Mouse (Mus musculus) frontal cortex, postnatal 10 days (tissue): ENCODE results near the gene Rcn3.

Experiments used
- DNase-seq, 2 experiments: peaks; one replicate each; pipeline ENCODE4 v3.0.0; 2022; ENCODE audit warnings: low spot score in 2 of 2, mixed read lengths in 1 of 2

Rcn3 gene

DNA sequence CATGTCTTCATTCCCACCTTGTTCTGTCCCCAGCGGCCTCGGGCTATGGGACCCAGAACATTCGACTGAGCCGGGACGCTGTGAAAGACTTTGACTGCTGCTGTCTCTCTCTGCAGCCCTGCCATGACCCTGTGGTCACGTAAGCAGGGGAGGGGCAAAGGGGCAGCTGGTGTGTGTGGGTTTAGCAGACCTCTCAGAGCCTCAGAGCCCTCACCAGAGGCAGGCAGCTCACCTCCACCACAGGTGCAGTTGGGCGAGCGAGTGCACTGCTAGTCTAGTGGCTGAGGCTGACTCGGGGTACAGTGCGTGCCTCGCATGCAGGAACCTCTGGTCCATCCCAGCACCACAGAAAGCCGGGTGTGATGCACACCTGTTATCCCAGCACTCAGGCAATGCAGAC is 18.1 kb downstream of the Rcn3 start:
- no peak for DNase-seq

DNA sequence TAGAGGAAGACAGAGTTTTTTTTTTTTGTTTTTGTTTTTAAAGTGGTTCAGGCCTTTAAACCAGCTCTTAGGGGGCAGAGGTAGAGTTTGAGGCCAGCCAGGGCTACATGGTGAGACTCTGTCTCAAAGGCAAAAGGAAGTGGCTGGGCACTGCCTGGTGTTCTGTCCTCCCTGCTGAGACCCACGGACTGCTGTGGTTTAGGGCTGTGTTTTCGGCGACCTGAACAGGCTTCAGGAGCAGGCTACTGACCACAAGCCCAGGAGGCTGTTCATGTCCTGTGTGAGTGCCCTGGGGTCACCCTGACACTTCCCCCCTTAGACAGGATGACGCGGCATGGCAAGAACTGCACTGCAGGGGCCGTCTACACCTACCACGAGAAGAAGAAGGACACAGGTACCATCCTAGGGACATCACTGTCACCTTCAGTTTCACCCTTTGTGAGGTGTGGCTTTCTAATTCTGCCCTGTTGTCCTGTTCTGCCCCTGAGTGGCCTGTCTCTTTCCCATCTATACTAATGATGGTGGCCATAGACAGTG is 18.8 kb downstream of the Rcn3 start:
- no peak for DNase-seq

DNA sequence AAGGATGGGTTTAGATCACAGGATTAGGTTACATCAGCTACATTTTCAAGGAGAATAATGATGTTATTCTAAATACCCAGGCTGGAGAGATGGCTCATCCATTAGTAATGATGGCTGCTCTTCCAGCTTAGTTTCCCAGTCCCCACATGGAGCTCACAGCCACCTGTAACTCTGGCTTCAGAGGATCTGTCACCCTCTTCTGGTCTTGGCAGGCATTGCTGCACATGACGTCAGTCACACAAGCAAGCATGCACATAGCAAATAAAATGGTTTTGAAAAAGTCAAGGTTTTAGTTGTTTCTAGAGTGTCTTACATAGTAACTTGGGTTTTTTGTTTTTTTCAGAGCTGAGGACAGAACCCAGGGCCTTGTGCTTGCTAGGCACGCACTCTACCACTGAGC is 19.8 kb downstream of the Rcn3 start:
- no peak for DNase-seq

- no peak for DNase-seq
Observed at GRCm38 (mm10) chr7:45069671-45070070, 22.4 kb downstream of the Rcn3 start.

GRCm38 (mm10) chr7:45068000-45068318 is 24.1 kb downstream of the Rcn3 start:
- no peak for DNase-seq

DNA sequence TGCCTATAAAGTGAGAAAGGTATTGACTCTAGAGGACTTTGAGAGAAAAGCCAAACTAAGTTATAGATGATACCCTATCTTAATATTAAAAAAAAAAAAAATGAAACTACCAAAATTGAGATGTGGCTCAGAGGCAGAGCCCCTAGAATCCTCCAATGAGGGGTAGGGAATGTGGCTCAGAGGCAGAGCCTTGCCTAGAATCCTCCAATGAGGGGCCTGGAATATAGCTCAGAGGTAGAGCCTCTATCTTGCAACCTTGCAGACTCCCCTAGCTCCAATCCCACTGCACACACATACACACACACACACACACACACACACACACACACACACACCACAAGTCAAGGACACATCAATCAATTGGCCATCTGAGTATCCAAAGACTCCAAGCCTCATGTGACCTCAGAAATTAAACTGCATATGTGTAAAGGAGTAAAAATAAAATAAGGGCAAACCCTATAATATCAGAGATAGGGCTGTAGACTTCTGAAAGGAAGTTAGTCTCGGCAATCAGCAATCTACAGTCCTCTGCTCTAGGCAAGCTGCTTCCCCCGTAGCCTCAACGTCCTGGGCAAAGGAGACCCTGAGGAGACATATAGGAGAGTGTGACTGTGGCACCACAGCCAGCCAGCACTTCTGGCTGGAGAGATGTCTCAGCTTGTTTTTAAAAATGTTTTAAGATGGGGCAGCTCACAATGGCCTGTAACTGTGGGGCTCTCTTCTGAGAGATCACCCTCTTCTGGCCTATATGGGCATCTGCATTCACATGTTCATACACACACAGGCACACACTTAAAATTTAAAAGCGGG is 24.6 kb downstream of the Rcn3 start:
- no peak for DNase-seq

- DNase-seq: peak; percentile 91 to 92
Observed at GRCm38 (mm10) chr7:45062239-45062835, 29.7 kb downstream of the Rcn3 start, which contains the start of the genes Nosip and Prrg2. Gene Nosip, plus strand, starts transcription at chr7:45062429. Gene Prrg2, minus strand, starts transcription at chr7:45062677.

- no peak for DNase-seq
Observed at GRCm38 (mm10) chr7:45061532-45062075, 30.4 kb downstream of the Rcn3 start.

DNA sequence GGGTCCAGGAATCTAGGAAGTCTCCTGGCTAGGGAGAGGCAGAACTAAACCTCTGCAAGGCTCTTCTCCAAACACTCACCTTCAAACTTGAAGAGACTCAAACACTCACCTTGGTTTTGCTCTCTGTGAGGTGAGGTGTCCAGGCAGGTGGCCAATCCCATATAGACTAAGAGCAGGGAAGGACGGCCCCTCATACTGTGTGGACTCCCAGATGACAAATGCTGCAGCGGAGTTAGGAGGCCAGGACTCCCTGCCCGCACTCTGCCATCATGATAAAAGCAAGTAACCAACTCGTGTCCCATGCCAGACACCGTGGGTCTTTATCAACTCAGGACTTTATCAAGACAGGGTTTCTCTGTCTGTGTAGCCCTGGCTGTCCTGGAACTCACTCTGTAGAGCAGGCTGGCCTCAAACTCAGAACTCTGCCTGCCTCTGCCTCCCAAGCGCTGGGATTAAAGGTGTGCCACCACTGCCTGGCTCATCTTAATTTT is 31.3 kb downstream of the Rcn3 start:
- DNase-seq: no peak

- no peak for DNase-seq
Observed at GRCm38 (mm10) chr7:45058607-45059571, 33.1 kb downstream of the Rcn3 start.

DNA sequence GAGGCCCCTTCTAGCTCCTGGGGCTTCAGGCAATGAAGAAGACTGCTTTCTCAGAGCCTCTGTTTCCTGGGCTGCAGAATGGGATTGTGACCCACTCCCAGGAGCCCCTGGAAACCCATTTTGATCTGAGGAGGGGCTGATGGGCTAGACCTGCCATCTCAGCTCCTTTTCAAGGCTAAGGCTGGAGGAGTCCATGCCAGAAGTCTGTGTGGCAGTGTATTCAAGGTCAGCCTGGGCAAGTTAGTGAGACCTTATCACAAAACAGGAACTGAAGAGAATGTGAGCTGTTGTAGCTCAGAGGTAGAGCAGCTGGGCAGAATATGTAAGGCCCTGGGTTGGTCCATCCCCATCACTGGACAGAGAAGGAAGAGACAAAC is 35.1 kb downstream of the Rcn3 start:
- DNase-seq: no peak

DNA sequence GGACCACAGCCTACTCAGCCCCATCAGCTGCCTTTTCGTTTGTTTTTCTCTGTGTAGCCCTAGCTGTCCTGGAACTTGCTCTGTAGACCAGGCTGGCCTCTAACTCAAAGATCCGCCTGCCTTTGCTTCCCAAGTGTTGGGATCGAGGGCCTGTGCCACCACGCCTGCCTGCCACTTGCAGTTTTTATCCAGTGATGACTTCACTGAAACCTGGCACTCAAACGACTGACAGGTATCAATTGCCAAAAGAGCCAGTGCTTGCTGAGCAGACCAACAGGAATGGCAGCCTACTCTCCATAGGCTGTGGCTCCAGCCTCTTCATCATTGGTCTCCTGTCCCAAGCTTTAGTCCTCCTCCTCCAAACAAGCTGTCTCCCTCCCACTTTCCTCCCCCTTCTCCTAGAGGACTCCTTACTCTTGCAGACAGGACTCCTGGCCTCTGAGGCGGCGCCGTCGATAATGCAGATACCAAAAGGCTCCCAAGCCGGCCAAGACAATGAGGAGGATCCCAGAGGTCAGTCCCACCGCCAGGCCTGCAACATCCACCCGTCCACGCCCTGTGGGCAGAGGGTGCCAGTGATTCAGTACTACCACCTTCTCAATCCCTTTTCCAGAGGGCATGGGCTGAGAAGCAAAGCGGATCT is 35.6 kb downstream of the Rcn3 start:
- DNase-seq: no peak

- DNase-seq: peak; percentile 91 to 96
Observed at GRCm38 (mm10) chr7:45053931-45054510, 38.0 kb downstream of the Rcn3 start.

- DNase-seq: peak; percentile 73 to 74
Observed at GRCm38 (mm10) chr7:45053117-45053930, 38.7 kb downstream of the Rcn3 start.

- no peak for DNase-seq
Observed at GRCm38 (mm10) chr7:45052862-45053116, 39.2 kb downstream of the Rcn3 start, which contains the start of gene Prr12. Gene Prr12, minus strand, starts transcription at chr7:45052881.

DNA sequence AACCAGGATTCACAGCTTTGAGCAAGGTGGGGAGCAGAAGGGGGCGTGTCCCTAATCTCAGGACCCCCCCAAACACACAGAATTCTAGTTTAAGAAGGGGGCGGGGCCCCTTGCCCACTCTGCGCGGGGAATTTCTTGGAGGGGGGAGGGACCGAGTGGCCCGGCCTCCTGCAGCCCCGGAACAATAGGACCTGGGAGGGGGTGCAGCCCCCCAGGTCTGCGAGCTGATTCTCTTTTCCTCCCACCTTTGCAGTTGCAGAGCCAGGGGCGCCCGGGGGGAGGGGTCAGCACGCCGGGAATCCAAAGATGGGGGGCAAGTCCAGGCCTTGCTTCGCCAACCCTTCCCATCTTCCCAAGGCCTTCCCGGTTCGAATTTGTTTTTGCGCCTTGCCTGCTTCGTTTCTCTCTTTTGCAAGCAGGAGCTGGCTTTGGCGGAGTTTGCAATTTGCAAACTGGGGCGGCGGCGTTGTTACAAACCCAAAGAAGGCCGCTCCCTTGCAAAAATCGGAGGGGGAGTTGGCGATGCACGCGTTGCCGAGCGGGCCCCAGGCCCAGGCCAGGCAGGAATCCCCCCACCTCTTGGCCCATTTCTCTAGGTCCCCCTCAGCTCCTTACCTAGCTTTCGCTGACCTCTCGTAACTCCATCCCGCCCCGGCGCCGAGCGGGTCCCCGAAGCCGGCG is 39.7 kb downstream of the Rcn3 start:
- peak; percentile 53 to 57 for DNase-seq

- no peak for DNase-seq
Observed at GRCm38 (mm10) chr7:45051601-45051974, 40.4 kb downstream of the Rcn3 start.

DNA sequence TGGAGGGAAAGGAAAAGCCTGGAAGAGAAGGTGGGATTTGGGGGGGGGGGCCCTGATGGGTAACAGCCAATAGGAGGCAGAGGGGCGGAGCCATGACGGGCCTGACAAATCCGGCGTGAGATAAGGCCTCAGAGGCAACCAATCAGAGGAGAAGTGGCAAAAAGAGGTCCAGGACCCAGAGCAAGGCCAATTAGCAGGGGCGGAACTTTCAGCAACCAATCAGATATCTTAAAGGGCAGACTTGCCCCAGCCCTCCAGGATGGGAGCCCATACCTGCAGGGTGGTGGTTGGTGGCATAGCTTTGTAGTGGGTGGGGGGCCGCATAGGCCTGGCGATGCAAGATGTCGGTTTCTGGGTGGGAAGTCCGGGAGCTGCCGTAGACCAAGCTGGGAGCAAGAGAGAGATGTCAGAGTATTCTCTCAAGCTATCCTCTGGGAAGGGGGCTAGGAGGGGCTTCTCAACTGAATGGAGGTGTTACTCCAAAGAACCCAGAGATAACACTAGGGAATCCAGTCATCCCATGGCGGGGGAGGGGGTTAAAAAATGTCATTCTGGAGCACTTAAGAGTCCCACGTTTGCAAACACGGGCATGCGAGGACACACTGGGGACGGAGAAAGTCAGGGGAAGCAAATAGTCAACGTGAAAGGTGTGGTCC is 40.9 kb downstream of the Rcn3 start:
- peak; percentile 72 to 75 for DNase-seq
